Mouse (Mus musculus) right cerebral cortex, postnatal 14 days (tissue): ENCODE data around the gene D430041D05Rik.
A peak's percentile ranks its signal among the peaks of the same experiment; 100 is the strongest.

Experiments
- DNase-seq: peaks from one replicate; pipeline ENCODE4 v3.0.0; 2022

The D430041D05Rik gene

GRCm38 (mm10) chr2:104254944-104255343 is 155.9 kb downstream of the D430041D05Rik start:
- DNase-seq = no peak

GRCm38 (mm10) chr2:104253341-104253740 is 157.5 kb downstream of the D430041D05Rik start:
- no peak for DNase-seq

- no peak for DNase-seq
Observed at GRCm38 (mm10) chr2:104251647-104252046, 159.2 kb downstream of the D430041D05Rik start.

- DNase-seq = no peak
Observed at GRCm38 (mm10) chr2:104249856-104250255, 161.0 kb downstream of the D430041D05Rik start.

GRCm38 (mm10) chr2:104246851-104247250 is 164.0 kb downstream of the D430041D05Rik start:
- no peak for DNase-seq

GRCm38 (mm10) chr2:104242055-104242454 is 168.8 kb downstream of the D430041D05Rik start:
- DNase-seq = no peak

- no peak for DNase-seq
Observed at GRCm38 (mm10) chr2:104237141-104237540, 173.7 kb downstream of the D430041D05Rik start.

- DNase-seq = no peak
Observed at GRCm38 (mm10) chr2:104230444-104230843, 180.4 kb downstream of the D430041D05Rik start.

- DNase-seq = no peak
Observed at GRCm38 (mm10) chr2:104226057-104226456, 184.8 kb downstream of the D430041D05Rik start.

GRCm38 (mm10) chr2:104219733-104220391 is 191.0 kb downstream of the D430041D05Rik start:
- no peak for DNase-seq

GRCm38 (mm10) chr2:104218588-104219065 is 192.2 kb downstream of the D430041D05Rik start:
- no peak for DNase-seq

- no peak for DNase-seq
Observed at GRCm38 (mm10) chr2:104218114-104218513, 192.7 kb downstream of the D430041D05Rik start.

GRCm38 (mm10) chr2:104209408-104209807 is 201.4 kb downstream of the D430041D05Rik start:
- DNase-seq = no peak

GRCm38 (mm10) chr2:104208415-104208814 is 202.4 kb downstream of the D430041D05Rik start:
- no peak for DNase-seq

- peak; percentile 41 for DNase-seq
Observed at GRCm38 (mm10) chr2:104207948-104208347, 202.9 kb downstream of the D430041D05Rik start.

GRCm38 (mm10) chr2:104205623-104206022 is 205.2 kb downstream of the D430041D05Rik start:
- DNase-seq = no peak

GRCm38 (mm10) chr2:104200211-104200610 is 210.6 kb downstream of the D430041D05Rik start:
- no peak for DNase-seq

- no peak for DNase-seq
Observed at GRCm38 (mm10) chr2:104198186-104198585, 212.6 kb downstream of the D430041D05Rik start.

- DNase-seq = no peak
Observed at GRCm38 (mm10) chr2:104197281-104197680, 213.5 kb downstream of the D430041D05Rik start.

GRCm38 (mm10) chr2:104192401-104193141 is 218.2 kb downstream of the D430041D05Rik start:
- no peak for DNase-seq

GRCm38 (mm10) chr2:104191723-104192122 is 219.1 kb downstream of the D430041D05Rik start:
- no peak for DNase-seq

GRCm38 (mm10) chr2:104188859-104189258 is 222.0 kb downstream of the D430041D05Rik start:
- DNase-seq = no peak

GRCm38 (mm10) chr2:104187073-104187472 is 223.7 kb downstream of the D430041D05Rik start:
- DNase-seq = no peak

- DNase-seq = no peak
Observed at GRCm38 (mm10) chr2:104185616-104186015, 225.2 kb downstream of the D430041D05Rik start.
